Mouse (Mus musculus) heart, postnatal 0 days (tissue): ENCODE data around the gene Gm21970.

Source experiments
- CTCF ChIP-seq: IDR thresholded peaks from 2 replicates; pipeline ENCODE4 v1.5.1; 2016; ENCODE audit warnings: antibody characterized with exemption, control low read depth, low read depth
- EP300 ChIP-seq: IDR thresholded peaks from 2 replicates; pipeline ENCODE4 v1.6.1; 2016; ENCODE audit warnings: antibody characterized with exemption, low read depth

DNA sequence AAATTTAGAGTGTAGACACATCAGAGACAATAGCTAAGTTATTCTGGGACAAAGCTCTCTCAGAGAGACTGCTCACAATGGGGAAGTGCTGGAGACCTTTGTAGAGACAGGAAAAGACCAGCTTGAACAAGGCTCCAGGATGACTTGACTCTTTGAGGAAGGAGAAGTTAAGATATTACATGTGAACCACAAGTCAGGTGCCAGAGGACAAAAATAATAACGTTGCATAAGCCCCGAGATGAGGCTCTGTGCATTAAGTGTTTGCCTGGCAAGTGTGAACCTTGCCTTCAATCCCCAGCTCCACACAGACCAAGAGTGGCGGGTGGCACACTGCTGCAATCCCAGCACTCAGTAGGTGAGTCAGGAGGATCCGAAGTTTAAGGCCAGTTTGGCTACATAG is 36.9 kb upstream of the Gm21970 start:
- TF ChIP-seq CTCF (no peak), EP300 (no peak)
